Mouse (Mus musculus): ENCODE data around the gene Osbpl7. TPM values are rescaled to one million over a fixed set of nuclear protein-coding genes. Genes with fewer than 3 reads are reported as not detected.
A peak's percentile ranks its signal among the peaks of the same experiment; 100 is the strongest.

Gene Osbpl7
- total and polyA plus RNA-seq, 3 experiments = 7.4 to 24.4 (median 17.6) TPM

GRCm38 (mm10) chr11:97025721-97026344, 24.6 kb upstream of the Osbpl7 start:
- dilution Hi-C loops (cut with MboI; ENCODE audit: extremely low pct_ligation_motif_present, extremely low pct_unique_long_range_greater_than_20kb, low sequenced_read_pairs) = no loop called here
- Histone ChIP-seq H3K9ac (ENCODE audit: insufficient read depth, low read depth) (peak overlapping the region; percentile 86), H3K27ac (ENCODE audit: insufficient read depth, low read depth) (peak overlapping the region; percentile 98)

More at GRCm38 (mm10) chr11:97025721-97026344, 24.6 kb upstream of the Osbpl7 start:
- Histone ChIP-seq H3K4me3 (replicated peaks in 1 of 3; ENCODE audit: low read depth in 2 of 3, low read length in 2 of 3, poor library complexity in 1 of 3) (peak overlapping the region; percentile 56 to 58 (median 57)), H3K36me3 (replicated peaks in 1 of 2; ENCODE audit: control insufficient read depth in 1 of 2, insufficient read depth in 1 of 2, low read length in 1 of 2) (peaks cover 10 to 38% of the 10 kb centered on the region in 2 experiments), H3K79me2 (replicated peaks; ENCODE audit: control insufficient read depth, extremely low read depth, insufficient read depth, poor library complexity, severe bottlenecking) (peaks cover 35% of the 10 kb centered on the region), H3K4me1 (ENCODE audit: control insufficient read depth in 1 of 2, insufficient read depth in 2 of 2) (peaks cover 8 to 55% of the 10 kb centered on the region in 2 experiments), H3K4me2 (ENCODE audit: insufficient read depth, low read depth, poor library complexity, severe bottlenecking) (peak overlapping the region; percentile 70), H3K27me3 (replicated peaks) (no peaks in the 10 kb centered on the region), H3K9me3 (replicated peaks; ENCODE audit: low read length) (no peaks in the 10 kb centered on the region)
- peak; percentile 96 for DNase-seq (ENCODE audit: extremely low read depth)
- TF ChIP-seq BHLHE40 (IDR thresholded peaks at IDR 0.05; ENCODE audit: low read depth, low read length) = peak; percentile 58
- peak; percentile 84 for TF ChIP-seq NELFE (IDR thresholded peaks at IDR 0.05; ENCODE audit: low read depth, low read length)
- TF ChIP-seq TBP (conservative IDR thresholded peaks at IDR 0.05; ENCODE audit: low read depth, low read length) = peak; percentile 87
- TF ChIP-seq JUN (IDR thresholded peaks at IDR 0.05; ENCODE audit: insufficient read depth, low read depth, low read length) = 0 out of 2 replicates have a peak, but pooled peaks have one; percentile 18
- 0 out of 2 replicates have a peak, but pooled peaks have one; percentile 12 for TF ChIP-seq ZNF384 (IDR thresholded peaks at IDR 0.05; ENCODE audit: low read depth, low read length)
- TF ChIP-seq UBTF (IDR thresholded peaks at IDR 0.05; ENCODE audit: low read depth, low read length) = peak; percentile 95
- 0 out of 2 replicates have a peak, but pooled peaks have one; percentile 35 for TF ChIP-seq MAFK (IDR thresholded peaks at IDR 0.05; ENCODE audit: insufficient replicate concordance, low read length)
- no peak for TF ChIP-seq USF2 (conservative IDR thresholded peaks at IDR 0.05; ENCODE audit: low read depth, low read length)
- peak; percentile 82; the same call in 1 of the 2 replicates for TF ChIP-seq RCOR1 (conservative IDR thresholded peaks at IDR 0.05; ENCODE audit: low read depth, low read length)
- TF ChIP-seq NRF1 (IDR thresholded peaks at IDR 0.05; ENCODE audit: low read depth, low read length) = peak; percentile 43; the same call in 1 of the 2 replicates
- TF ChIP-seq MAX (IDR thresholded peaks at IDR 0.05; ENCODE audit: low read length) = peak; percentile 72
- peak; percentile 29; the same call in 1 of the 2 replicates for TF ChIP-seq CHD2 (IDR thresholded peaks at IDR 0.05; ENCODE audit: low read length)
- no peak for TF ChIP-seq USF1 (IDR thresholded peaks at IDR 0.05; ENCODE audit: low read depth, low read length)
- peak; percentile 76; the same call in 1 of the 2 replicates for TF ChIP-seq E2F4 (IDR thresholded peaks at IDR 0.05; ENCODE audit: insufficient replicate concordance, low read depth, low read length)
- TF ChIP-seq SMC3 (IDR thresholded peaks at IDR 0.05; ENCODE audit: low read depth, low read length) = peak; percentile 100
- no peak for TF ChIP-seq PAX5 (IDR thresholded peaks at IDR 0.05; ENCODE audit: low read length)
- TF ChIP-seq MXI1 (IDR thresholded peaks at IDR 0.05; ENCODE audit: low read depth, low read length) = peak; percentile 89
- TF ChIP-seq SIN3A (IDR thresholded peaks at IDR 0.05; ENCODE audit: low read length) = peak; percentile 95
- peak; percentile 77 for TF ChIP-seq MAZ (IDR thresholded peaks at IDR 0.05; ENCODE audit: low read depth, low read length)
- peak; percentile 88 to 99 for TF ChIP-seq CTCF (conservative IDR thresholded peaks at IDR 0.05 in 1 of 2, IDR thresholded peaks at IDR 0.05 in 1 of 2; ENCODE audit: low read depth in 2 of 2, low read length in 2 of 2)
- TF ChIP-seq GABPA (IDR thresholded peaks at IDR 0.05; ENCODE audit: insufficient replicate concordance, low read depth, low read length) = no peak
- peak; percentile 77 for TF ChIP-seq MEF2A (IDR thresholded peaks at IDR 0.05; ENCODE audit: borderline replicate concordance, low read depth, low read length)
- TF ChIP-seq MYC (IDR thresholded peaks at IDR 0.05; ENCODE audit: low read depth, low read length) = peak; percentile 61; the same call in 1 of the 2 replicates
- no peak; the same call in 1 of the 2 replicates for TF ChIP-seq JUND (conservative IDR thresholded peaks at IDR 0.05; ENCODE audit: low read depth, low read length)
- TF ChIP-seq CHD1 (IDR thresholded peaks at IDR 0.05; ENCODE audit: low read depth, low read length) = peak; percentile 96; the same call in 1 of the 2 replicates
- peak; percentile 63; the same call in 1 of the 2 replicates for TF ChIP-seq KAT2A (IDR thresholded peaks at IDR 0.05; ENCODE audit: insufficient replicate concordance, low read length)
- peak; percentile 92 for TF ChIP-seq ELF1 (IDR thresholded peaks at IDR 0.05; ENCODE audit: low read depth, low read length)
- peak; percentile 78; the same call in 1 of the 2 replicates for TF ChIP-seq IRF4 (IDR thresholded peaks at IDR 0.05; ENCODE audit: low read depth, low read length)
- TF ChIP-seq HCFC1 (IDR thresholded peaks at IDR 0.05; ENCODE audit: low read depth, low read length) = peak; percentile 60; the same call in 1 of the 2 replicates
- TF ChIP-seq EP300 (IDR thresholded peaks at IDR 0.05; ENCODE audit: low read length) = peak; percentile 49; the same call in 1 of the 2 replicates
- TF ChIP-seq RAD21 (IDR thresholded peaks at IDR 0.05; ENCODE audit: low read depth, low read length) = no peak; the same call in none of the 2 replicates
- peak; percentile 8; the same call in 1 of the 2 replicates for TF ChIP-seq ETS1 (conservative IDR thresholded peaks at IDR 0.05; ENCODE audit: low read depth, low read length)
- TF ChIP-seq ZMIZ1 (IDR thresholded peaks at IDR 0.05; ENCODE audit: low read depth, low read length) = peak; percentile 87; the same call in 1 of the 2 replicates
- peak; percentile 79 for TF ChIP-seq TCF12 (IDR thresholded peaks at IDR 0.05; ENCODE audit: low read depth, low read length)
- no peak; the same call in 1 of the 2 replicates for TF ChIP-seq ZKSCAN1 (IDR thresholded peaks at IDR 0.05; ENCODE audit: borderline replicate concordance, low read depth, low read length)
- TF ChIP-seq POLR2A (IDR thresholded peaks at IDR 0.05; ENCODE audit: low read depth, low read length) = peak; percentile 80
- TF ChIP-seq ZC3H11A (IDR thresholded peaks at IDR 0.05; ENCODE audit: low read depth, low read length) = peak; percentile 98
- TF ChIP-seq POLR2AphosphoS2 (IDR thresholded peaks at IDR 0.05; ENCODE audit: low read depth, low read length) = peak; percentile 88
- in situ Hi-C loops (cut with MboI; ENCODE audit: low pct_ligation_motif_present, low pct_unique_long_range_greater_than_20kb, low sequenced_read_pairs) = no loop called here

All from CH12.LX (cell line).